Mouse (Mus musculus) brain, embryonic 18.5 days (tissue): ENCODE measurements at regions not wholly inside any gene's neighbourhood (a gene's known extent, or its start where the extent isn't known, plus 50 kb on each side); places are given as distances from the start of the nearest gene placed in this dataset.

Source experiments
- DNase-seq: peaks from one replicate; pipeline ENCODE4 v3.0.0-alpha.2; 2012; ENCODE audit warnings: low read depth, low spot score

- DNase-seq = peak; percentile 12
Measured at GRCm38 (mm10) chr9:79109611-79110010, 494.3 kb downstream of the Cd109 start.

DNA sequence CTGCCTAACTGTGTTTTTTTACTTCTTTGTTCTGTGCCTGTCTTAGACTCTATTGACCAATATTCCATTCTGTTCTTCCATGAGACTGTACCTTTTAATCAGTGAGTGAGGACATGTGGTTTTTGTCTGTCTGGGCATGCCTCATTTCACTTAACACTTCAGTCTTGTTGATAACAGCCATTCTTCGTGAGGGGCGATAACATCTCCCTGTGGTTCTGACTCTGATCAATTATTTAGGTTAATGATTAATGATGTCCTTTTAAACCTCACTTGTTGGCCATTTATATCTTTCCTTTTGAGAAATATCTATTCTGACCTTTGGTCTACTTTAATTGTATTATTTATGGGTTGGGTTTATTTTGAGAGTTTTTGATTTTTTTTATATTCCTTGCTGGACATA is 496.0 kb downstream of the Cd109 start:
- no peak for DNase-seq

- DNase-seq = no peak
Measured at GRCm38 (mm10) chr9:79140970-79141369, 525.6 kb downstream of the Cd109 start.

GRCm38 (mm10) chr9:79146004-79146403 is 530.7 kb downstream of the Cd109 start:
- no peak for DNase-seq

- DNase-seq = no peak
Measured at GRCm38 (mm10) chr9:79165596-79165995, 550.2 kb downstream of the Cd109 start.

GRCm38 (mm10) chr9:79173036-79173435 is 545.6 kb downstream of the Col12a1 start:
- no peak for DNase-seq

DNA sequence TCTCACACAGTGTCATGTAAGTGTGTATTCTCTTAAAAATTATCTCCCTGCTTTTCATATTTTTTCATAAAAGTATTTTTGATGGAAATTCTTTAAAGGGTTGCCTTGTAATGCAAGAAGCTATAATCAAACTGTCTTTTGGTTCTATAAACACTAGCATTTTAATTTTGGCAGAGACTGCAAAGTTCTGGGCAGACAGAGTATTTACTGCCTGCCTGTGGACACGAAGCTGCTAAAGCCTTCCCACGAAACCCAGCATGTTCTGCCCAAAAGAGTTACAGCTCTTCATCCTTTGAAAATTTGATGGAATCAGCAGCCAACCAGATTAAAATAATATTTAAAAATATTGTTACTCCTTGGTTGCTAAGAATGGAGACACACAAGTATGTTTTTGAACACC is 538.7 kb downstream of the Col12a1 start:
- no peak for DNase-seq

GRCm38 (mm10) chr9:79195420-79195819 is 523.2 kb downstream of the Col12a1 start:
- no peak for DNase-seq

- no peak for DNase-seq
Measured at GRCm38 (mm10) chr9:79201755-79202154, 516.9 kb downstream of the Col12a1 start.

DNA sequence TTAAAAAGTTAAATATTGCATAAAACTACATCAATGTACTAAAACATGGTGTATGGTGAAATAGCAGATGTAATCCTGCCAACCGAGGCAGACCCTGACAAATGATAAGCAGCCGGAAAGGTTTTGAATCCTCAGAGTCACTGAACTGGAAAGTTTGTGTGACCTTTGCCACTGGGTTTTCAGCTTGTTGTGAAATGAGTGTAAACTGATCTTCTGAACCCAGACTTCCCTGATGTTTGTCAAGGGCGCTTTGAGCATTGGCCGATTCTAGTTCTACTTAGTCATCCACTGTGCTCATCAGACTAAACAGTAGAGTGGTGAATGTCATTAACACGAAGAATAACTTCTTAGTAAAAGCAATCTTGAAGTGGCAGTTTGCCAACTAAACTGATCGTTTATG is 505.3 kb downstream of the Col12a1 start:
- no peak for DNase-seq

DNA sequence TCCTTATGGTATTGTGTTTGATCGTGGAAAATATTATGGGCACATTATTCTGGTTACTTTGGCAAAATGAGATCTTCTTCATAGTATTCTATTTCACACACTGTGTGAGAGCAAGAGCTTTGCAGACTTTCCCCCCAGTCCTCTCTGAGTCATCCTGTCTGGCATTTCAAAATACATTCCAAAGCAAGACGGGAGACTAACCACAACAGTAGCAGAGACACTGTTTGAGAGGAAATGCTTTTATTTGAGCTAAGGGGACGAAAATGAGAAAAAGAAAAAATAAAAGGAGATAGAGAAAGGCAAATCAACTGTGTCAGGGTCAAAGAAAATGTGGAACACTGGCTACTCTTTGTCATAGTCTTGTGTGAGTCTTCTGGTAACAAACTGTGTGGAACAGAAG is 502.6 kb downstream of the Col12a1 start:
- no peak for DNase-seq

- DNase-seq = no peak
Measured at GRCm38 (mm10) chr9:79216432-79216831, 502.2 kb downstream of the Col12a1 start.

DNA sequence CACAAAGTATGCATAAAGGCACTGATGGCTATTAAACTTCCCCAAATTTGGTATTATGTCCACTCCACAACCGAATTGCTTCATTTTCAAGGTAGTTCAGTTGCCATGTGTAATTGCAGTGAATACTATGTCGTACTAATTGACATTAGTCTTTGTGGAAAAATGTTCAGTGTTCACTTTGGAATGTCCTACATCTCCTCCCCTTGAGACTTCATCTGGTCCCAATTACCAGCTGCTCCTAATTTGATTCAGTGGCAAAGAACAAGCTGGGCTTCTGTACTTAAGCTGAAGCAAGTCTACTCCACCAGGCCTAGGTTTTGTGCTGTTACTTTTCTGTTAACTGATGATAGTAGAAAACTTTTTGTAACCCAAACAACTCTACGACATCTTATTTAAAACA is 485.6 kb downstream of the Col12a1 start:
- DNase-seq = no peak

DNA sequence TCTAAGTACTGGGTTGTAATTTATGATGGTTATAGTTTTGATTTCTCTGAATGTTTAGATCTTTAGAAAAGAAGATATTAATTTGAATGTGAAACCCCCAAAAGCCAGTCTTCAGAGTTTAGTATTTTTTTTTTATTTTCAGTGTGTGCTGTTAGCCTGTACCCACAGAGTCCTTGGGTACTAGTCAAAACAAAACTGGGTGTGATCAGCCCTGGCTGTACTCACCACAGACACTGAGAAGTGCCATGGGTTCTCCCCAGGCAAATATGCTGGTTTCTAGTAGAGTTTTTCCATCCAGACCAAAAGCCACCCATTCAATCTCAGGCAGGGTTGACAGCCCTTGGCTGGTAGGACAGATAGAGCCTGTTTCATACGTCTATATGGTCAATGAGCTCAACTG is 484.9 kb downstream of the Col12a1 start:
- no peak for DNase-seq

GRCm38 (mm10) chr9:79269646-79270213 is 448.9 kb downstream of the Col12a1 start:
- no peak for DNase-seq

GRCm38 (mm10) chr9:79270256-79270655 is 448.4 kb downstream of the Col12a1 start:
- peak; percentile 43 for DNase-seq

DNA sequence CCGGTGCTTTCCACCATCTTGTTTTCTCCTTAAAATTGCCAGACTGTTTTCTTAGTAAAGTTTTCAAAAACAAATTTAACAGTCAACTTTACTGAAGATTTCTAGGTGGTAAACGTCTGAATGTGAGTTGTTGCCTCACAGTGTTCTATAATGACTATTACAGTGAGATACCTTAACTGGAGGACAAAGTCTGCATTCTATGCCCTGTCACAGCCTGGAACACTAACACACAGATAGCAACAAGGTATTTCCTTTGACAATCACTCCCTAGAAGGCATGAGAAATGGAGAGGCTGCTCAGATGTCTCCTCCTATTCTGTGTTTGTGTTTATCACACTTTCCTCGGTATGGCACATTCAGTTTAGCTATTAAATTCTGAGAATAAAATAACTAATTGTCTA is 430.8 kb downstream of the Col12a1 start:
- DNase-seq = no peak

DNA sequence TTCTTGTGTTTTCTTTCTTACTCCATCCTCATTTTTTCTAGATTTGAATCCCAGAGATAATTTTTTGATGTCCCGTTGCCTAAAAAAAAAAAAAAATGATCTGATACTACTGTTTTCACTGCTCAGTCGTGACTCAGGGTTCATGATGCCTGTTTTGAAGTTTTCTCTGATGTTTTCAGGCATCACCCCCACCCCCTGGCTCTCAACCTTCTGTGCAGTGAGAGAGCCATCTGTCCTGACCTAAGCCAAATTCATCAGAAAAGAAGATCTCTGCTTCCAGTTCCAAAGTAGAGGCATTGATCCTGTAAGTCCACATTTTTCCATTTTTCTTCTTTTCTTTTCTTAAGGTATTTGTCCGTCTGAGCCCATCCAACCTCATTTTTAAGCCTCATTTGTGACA is 423.3 kb downstream of the Col12a1 start:
- no peak for DNase-seq

- DNase-seq = no peak
Measured at GRCm38 (mm10) chr9:79301580-79301979, 417.1 kb downstream of the Col12a1 start.

DNA sequence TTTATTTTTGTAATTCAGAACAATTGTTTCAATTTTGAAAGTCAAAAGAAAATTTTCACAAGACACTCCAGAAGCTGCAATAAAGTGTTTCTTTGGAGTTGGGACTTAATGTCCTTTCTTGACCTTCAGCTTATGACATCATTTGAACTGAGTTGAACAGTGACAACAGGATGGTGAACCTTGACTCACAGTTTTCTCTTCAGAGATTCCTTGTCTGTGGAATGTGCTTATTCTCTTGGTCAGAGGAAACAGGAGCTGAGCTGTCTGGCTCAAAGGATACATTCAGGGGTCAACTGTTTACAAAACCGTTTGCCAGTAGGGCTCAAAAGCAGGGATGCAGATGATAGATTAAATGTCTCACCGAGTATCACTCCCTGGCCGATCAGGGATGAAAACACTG is 408.0 kb downstream of the Col12a1 start:
- DNase-seq = no peak

GRCm38 (mm10) chr9:79317411-79317810 is 401.2 kb downstream of the Col12a1 start:
- no peak for DNase-seq

DNA sequence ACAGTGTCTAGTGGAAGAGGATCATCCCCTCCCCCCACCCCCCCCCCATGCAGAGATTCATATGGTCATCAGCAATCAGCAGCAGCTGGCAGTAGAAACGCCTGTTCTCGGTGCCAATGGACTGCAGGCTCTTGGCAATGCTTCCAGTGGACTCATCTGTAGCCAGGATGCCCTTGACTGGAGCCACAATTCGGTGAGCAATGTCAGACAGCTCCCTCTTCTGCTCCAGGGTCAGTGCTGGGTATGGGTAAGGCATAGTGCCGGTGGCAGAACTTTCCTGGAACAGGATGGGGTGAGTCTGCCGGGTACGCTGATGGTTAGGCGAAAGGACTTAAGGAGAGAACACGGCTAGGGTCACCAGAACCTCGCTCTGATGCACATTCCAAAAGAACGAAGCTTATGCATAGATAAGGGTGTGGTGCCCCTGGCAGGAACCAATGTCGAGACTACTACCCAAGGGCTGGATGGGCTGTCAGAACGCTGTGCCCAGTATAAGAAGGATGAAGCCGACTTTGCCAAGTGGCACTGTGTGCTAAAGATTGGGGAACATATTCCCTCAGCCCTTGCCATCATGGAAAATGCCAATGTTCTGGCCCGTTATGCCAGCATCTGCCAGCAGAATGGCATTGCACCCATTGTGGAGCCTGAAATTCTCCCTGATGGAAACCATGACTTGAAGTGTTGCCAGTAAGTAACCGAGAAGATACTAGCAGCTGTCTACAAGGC is 372.1 kb downstream of the Col12a1 start:
- no peak for DNase-seq

DNA sequence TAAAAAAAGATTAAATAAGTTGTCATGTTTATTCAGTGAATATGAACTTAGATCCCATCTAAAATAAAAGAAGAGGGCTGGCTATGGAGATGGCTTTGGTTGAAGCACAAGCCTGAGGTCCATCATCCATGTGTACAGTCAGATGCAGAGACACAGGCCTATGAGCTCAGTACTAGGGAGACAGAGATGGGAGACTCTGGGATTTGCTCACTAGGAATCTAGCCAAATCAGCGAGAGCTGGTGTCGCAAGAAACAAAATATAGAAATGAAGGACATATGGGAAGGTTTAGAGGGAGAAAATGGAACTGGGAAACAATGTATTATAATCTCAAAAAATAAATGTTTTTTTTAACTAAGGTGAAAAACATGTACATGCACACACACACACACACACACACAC is 326.6 kb downstream of the Col12a1 start:
- no peak for DNase-seq

DNA sequence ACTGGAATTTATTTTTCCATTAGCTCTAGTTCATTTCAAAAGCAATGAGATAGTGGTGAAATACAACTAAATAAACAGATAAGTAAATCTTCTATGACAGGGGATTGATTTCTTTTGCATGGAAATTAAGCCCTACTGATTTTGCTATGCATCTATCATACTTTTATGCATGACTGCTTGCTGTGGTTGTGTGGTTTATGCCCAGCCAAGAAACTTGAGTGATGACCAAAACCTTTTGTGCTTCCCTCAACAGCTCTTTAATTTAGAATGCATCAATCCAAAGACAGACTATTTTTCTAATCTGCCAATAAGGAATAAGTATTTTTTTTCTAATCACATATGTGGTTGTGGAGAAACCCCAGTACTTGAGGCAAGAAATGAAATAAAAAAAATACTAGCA is 303.6 kb downstream of the Col12a1 start:
- no peak for DNase-seq
